Mouse (Mus musculus): ENCODE results near the gene Mccc1.
A peak's percentile ranks its signal among the peaks of the same experiment; 100 is the strongest.

Mccc1 gene

DNA sequence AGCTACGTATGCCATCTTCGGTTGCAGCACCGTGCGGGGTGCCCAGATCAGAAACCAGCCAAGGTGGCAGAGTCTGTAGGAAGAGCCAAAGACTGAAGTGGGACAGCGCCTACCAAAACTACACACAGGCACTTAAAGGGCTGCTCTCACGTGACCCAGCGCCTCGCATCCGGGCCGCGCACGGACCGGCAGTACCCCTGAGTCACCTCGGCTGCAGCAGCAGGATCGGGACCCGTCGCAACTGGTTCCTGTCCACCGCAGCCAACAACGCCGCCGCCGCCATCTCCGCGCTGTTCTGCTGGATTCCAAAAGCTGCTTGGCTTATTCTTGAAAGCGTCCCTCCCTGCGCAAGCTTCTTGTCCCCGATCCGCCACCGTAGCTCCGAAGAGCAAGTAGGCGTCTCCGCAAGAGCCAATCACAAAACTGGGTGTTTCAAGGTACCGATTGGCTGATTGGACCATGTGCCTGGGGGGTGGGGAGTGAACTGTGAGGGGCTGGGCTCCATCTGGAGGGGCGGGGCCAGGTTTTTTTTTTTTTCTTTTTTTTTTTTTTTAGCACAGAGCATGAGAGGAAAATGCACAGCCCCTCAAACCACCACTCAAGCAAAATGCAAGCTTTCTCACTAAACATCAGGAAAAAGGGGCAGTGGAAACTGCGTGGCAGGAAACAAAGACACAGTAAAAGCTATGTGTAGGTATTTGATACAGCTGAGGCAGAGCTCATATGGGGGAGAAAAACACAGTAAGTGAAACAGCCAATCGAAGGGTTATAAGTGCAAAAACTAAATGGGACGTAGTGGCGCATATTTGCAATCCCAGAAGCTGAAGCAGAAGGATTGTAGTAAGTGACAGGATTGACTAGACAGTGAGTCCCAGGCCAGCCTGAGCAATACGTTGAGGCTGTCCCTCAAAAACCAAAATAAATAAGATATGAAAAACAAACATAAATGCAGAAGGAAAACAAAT is at the start of gene Mccc1:
Gene Mccc1, minus strand, starts transcription at position 404 of the 965 bp plus-strand sequence.
- DNase-seq, result peak; percentile 96 to 97

DNA sequence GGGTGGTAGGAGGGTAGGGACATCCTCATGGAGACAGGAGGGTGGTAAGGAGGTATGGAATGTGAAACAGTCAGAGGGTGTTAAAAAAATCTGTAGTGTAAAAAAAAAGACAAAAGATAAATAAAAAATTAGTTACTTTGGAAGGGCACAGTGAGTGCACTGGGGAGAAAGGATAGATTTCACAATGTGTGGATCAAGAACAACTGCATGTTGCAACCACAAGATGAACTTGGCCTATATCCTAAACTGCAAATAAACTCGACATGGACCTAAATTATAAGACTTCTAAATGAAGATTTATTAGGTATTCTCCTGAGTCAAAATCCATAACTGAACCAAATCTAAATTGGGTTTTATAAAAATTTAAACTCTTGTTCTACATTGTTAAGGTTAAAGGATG is 48.6 kb upstream of the Mccc1 start:
- no peak for DNase-seq

- no peak for DNase-seq
Observed at GRCm38 (mm10) chr3:36045086-36045485, 44.6 kb upstream of the Mccc1 start.

DNA sequence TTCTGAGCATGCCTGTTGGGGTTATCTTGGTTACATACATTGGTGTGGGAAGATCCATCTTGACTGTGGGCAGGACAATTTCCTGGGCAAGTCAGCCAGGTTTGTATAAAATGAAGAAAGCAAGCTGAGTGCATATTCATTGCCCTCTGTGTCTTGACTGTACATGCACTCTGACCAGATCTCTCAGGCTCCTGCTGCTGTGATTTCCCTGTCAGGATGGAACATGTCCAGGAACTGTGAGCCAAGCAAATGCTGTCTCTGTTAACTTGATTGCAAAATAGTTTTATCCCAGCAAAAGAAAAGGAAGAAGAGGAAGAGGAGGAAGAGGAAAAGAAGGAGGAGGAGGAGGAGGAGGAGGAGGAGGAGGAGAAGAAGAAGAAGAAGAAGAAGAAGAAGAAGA is 44.0 kb upstream of the Mccc1 start:
- DNase-seq, result no peak

DNA sequence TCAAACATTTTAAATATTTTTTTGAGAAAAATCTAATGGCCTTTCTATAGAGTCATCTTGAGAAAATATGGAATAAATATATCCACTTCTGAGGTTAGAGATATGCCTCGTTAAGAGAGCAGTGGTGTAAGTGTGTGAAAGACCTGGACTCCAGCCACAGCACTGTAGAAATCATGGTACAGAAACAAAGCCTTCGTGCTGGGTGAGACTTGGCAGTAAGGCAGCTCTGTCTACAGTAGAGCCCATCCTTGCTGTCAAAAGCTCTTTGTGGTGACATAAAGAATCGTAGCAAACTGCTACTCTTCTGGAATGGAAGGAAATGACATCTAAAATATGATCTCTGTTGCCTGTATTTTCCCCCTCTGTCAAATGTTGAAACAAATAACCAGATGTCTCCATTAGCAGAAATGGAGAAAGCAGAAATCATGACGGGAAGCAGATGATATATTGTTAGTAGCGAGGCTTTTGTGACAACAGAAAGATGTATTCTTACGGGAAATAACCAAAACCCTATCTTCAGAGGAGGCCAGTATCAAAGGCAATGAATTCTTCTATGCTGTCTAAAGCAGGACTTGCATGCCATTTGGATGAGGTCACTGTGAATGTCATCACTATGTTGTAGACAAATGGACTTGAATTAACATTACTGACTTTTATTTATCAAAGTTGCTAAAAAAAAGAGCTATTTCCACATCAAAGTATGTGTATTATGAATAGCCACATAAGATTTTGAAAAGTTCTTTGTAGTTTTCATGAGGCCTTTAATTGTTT is 31.4 kb upstream of the Mccc1 start:
- no peak for DNase-seq

DNA sequence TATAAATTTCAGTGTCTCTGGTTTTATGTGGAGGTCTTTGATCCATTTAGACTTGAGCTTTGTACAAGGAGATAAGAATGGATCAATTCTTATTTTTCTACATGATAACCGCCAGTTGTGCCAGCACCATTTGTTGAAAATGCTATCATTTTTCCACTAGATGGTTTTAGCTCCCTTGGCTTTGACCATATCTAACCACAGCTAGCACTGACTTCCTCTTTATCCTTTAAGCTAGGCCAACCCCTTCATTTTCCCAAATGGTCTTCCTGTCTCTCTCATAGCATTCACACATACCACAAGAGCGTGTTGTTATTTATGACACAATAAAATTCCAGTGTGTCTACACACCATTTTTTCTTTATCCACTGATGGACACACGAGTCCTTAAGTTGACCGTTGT is 29.5 kb upstream of the Mccc1 start:
- no peak for DNase-seq

DNA sequence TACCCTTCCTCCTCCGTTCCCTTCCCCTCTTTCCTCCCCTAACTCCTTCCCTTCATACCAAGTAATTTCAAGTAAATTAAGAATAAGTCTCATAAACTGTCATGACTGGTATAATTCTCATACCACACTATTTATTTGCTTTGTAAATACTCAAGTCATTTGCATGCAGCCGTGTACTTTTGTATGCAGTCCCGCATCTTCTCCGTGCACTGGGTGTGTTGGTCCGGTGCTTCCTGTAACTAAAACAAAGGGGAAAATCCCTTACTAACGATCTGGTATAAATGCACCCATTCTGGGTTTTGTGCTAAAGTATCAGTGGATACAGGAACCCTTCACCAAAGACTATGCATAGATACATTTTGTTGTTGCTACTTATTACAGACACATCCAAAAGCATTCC is 25.3 kb upstream of the Mccc1 start:
- no peak for DNase-seq

GRCm38 (mm10) chr3:36011239-36011638 is 10.8 kb upstream of the Mccc1 start:
- no peak for DNase-seq

GRCm38 (mm10) chr3:36008411-36009154 is 8.1 kb upstream of the Mccc1 start:
- DNase-seq, result no peak

DNA sequence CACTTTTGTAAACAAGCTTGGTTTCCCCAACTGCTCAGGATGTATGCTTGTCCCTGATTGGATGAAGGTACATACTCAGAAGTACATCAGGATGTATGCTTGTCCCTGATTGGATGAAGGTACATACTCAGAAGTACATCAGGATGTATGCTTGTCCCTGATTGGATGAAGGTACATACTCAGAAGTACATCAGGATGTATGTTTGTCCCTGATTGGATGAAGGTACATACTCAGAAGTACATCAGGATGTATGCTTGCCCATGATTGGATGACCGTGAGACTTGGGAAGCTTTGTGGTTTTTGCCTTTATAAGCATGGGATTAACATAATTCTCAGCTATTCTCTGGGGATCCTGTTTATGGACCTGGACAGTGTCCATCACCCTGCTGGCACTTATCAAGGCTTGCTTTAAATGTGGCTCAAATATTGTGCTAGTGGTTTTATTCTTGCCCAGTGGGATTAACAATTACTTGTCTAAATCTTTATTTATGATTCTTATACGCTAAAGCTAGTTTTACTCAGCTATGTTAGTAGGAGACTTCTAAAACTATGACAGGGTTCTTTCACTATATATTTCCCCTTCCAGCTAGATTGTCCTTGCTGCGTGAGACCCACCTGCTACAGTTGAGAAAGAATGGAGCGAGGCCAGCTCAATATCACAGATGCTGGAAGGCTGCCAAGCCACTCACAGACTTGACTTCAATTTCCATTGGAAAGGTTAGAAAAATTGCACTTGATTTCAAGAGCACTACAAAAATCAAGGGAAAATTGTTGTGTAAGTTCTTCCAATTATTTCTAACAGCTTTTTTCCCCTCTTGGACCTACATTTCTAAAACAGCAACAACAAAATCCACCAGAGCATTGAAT is 3.8 kb upstream of the Mccc1 start:
- peak in 1 of 2 experiments; percentile 28 for DNase-seq

GRCm38 (mm10) chr3:35994552-35995531 is 5.6 kb downstream of the Mccc1 start:
- DNase-seq, result peak in 1 of 2 experiments; percentile 21

- DNase-seq, result no peak
Observed at GRCm38 (mm10) chr3:35990715-35991114, 9.8 kb downstream of the Mccc1 start.

- no peak for DNase-seq
Observed at GRCm38 (mm10) chr3:35988031-35988430, 12.4 kb downstream of the Mccc1 start.

- no peak for DNase-seq
Observed at GRCm38 (mm10) chr3:35986266-35986665, 14.2 kb downstream of the Mccc1 start.

DNA sequence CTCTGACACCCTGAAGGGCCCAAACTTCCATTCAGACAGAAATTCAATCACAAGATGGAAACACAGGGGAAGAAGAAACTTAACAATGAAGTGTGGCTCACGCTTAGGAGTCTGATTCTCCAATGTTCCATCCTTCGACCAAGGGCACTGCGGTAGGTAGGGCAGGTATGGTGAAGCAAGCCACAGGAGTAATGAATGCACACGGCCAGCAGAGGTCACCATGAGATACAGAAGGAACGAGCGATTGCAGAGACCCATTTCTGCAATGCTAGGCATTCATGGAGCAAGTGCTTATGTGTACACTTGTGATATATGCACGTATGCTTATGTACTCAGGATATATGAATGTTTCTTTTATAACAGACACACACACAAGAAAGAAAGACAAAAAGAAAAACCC is 26.9 kb downstream of the Mccc1 start:
- DNase-seq, result peak; percentile 38 to 73

- DNase-seq, result peak in 1 of 2 experiments; percentile 34
Observed at GRCm38 (mm10) chr3:35972985-35973384, 27.5 kb downstream of the Mccc1 start.

GRCm38 (mm10) chr3:35971149-35971548 is 29.3 kb downstream of the Mccc1 start:
- DNase-seq, result no peak

- peak; percentile 31 to 60 for DNase-seq
Observed at GRCm38 (mm10) chr3:35970441-35970840, 30.0 kb downstream of the Mccc1 start.

DNA sequence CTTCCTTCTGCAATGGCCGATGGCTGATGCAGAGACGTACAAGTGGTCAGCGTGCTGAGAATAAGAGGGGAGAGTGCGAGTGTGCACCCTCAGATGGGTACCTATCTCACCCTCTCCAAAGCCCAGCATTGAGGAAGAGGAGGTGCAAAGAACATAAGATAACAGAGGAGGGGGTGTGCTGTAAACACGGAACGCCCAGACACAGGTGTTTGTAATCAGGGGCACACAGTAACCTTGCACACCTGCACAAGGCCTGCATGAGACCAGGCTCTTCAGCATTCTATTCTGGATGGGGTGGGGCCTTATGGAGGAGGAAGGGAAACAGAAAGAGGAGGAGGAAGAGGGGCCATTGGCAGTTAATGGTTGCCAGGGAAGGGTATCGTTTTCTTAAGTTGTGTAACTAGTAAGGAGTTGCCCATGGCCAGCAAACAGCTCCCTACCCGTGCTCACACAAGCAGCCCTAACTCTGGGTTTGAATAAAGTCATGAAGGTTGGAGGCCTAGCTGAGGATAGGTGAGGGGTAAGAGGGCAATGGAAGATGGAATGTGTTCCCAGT is 33.0 kb downstream of the Mccc1 start:
- no peak for DNase-seq

DNA sequence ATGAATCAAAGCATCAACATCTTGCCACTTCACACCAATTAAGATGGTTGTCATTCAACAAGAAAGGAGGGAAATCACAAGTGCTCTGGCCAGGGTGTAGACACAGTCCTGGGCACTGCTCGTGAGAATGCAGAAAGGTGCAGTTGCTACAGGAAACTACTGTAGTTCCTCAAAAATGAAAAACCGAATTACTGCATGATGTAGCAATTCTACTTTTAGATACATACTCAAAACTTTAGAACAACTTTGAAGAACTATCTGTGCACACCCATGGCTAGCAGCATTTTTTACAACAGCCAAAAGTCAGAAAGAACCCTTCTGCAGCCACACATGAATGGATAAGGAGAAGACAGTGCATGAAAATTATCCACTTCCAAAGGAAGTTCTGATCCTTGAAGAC is 34.0 kb downstream of the Mccc1 start:
- DNase-seq, result no peak
